Mouse (Mus musculus) heart, embryonic 14.5 days (tissue): Measurements from ENCODE around the gene Ift27. TPM values are rescaled to one million over a fixed set of nuclear protein-coding genes. Genes with fewer than 3 reads are reported as not detected.

Source experiments
- ATAC-seq: fragments of 200-750 bp; cut with Nextera tagmentation; 2 replicates; pipeline ENCODE4 v1.8.0; 2017; ENCODE audit warnings: low read depth, moderate TSS enrichment; ENCODE audit not compliant: insufficient number of reproducible peaks, insufficient read depth, low FRiP score
- H3K27ac ChIP-seq, 2 experiments: fragments of 200-500 bp in 1 of 2; fragments of 300-500 bp in 1 of 2; sonication (generic) in 1 of 2; replicated peaks in 1 of 2; 2 replicates each; pipeline ENCODE4 v1.5.1; 2012 to 2014; ENCODE audit warnings: low read depth in 2 of 2, low read length in 2 of 2, control low read depth in 1 of 2, mild to moderate bottlenecking in 1 of 2, mixed read lengths in 1 of 2; ENCODE audit not compliant: control insufficient read depth in 1 of 2, insufficient read depth in 1 of 2
- H3K27me3 ChIP-seq: fragments of 300-500 bp; sonication (generic); 2 replicates; pipeline ENCODE4 v1.6.1; 2014; ENCODE audit warnings: mild to moderate bottlenecking, low read length, control low read depth; ENCODE audit not compliant: control insufficient read depth, insufficient read depth
- H3K36me3 ChIP-seq: fragments of 300-500 bp; sonication (generic); 2 replicates; pipeline ENCODE4 v1.6.1; 2014; ENCODE audit warnings: mild to moderate bottlenecking, control low read depth, low read length, mixed read lengths; ENCODE audit not compliant: control insufficient read depth, insufficient read depth
- H3K4me1 ChIP-seq, 2 experiments: fragments of 200-500 bp in 1 of 2; fragments of 300-500 bp in 1 of 2; sonication (generic) in 1 of 2; 2 replicates each; pipeline ENCODE4 v1.6.1; 2012 to 2014; ENCODE audit warnings: low read length in 2 of 2, control low read depth in 1 of 2, mixed read lengths in 1 of 2; ENCODE audit not compliant: control insufficient read depth in 2 of 2, insufficient read depth in 2 of 2
- H3K4me2 ChIP-seq: fragments of 300-500 bp; sonication (generic); 2 replicates; pipeline ENCODE4 v1.6.1; 2014; ENCODE audit warnings: mild to moderate bottlenecking, low read length
- H3K4me3 ChIP-seq, 2 experiments: fragments of 200-500 bp in 1 of 2; fragments of 300-500 bp in 1 of 2; sonication (generic) in 1 of 2; 2 replicates each; pipeline ENCODE4 v1.5.1; 2012 to 2014; ENCODE audit warnings: low read length in 2 of 2, mild to moderate bottlenecking in 2 of 2, control low read depth in 1 of 2, low read depth in 1 of 2, moderate library complexity in 1 of 2; ENCODE audit not compliant: control insufficient read depth in 1 of 2, insufficient read depth in 1 of 2
- H3K9ac ChIP-seq: fragments of 300-500 bp; sonication (generic); 2 replicates; pipeline ENCODE4 v1.6.1; 2014; ENCODE audit warnings: mild to moderate bottlenecking, low read length
- H3K9me3 ChIP-seq: fragments of 300-500 bp; sonication (generic); 2 replicates; pipeline ENCODE4 v1.6.1; 2016; ENCODE audit warnings: low read length, control low read depth; ENCODE audit not compliant: control insufficient read depth
- WGBS: fragments of 180-500 bp; shearing (Covaris S2); extraction: QIAGEN DNeasy Blood & Tissue Kit; methylation state at CpG from one replicate; pipeline ENCODE4 v1.1.7; 2014; 5-methylcytosine and 5-hydroxymethylcytosine counted together
- polyA plus RNA-seq: library from polyadenylated mRNA; unstranded; fragments of >200 nt; fragmentation: Nextera tagmentation; extraction: Ambion mirVana; gene quantifications from 2 replicates; pipeline ENCODE4 v1.2.1, GENCODE M21; 2014

Ift27 gene
- polyA plus RNA-seq, 1 experiment from 2014 or later, result 48.7 TPM

DNA sequence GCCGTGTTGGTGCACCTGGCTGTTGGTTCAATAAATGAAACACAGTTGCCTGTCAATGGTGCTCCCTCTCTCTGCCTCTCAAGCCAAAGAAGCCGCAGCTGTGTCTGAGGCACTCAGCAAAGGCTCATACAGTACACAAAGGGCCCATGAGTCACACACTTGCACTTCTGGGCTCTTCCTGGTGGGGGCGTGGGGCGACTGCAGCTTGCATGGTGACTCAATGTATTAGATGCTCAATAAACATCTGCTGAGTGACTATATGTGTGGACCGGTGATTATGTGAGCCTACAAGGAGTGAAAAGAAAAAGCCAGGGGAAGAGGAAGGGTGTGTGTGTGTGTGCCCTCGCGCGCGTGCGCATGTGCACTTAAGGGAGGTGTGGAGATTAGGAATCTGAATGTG, 2.3 kb downstream of the Ift27 start:
- no peak for ATAC-seq
- H3K4me1 ChIP-seq, result peaks cover 5 to 9% of the 10 kb centered on the region in 2 experiments
- no peak overlapping the region for H3K27ac ChIP-seq
- 89% methylated on average over 10 of the region's 10 CpGs for WGBS
- no peak overlapping the region for H3K4me3 ChIP-seq
- no peaks in the 10 kb centered on the region; the same call in 1 of the 2 replicates for H3K27me3 ChIP-seq
- H3K4me2 ChIP-seq, result no peak overlapping the region
- H3K9me3 ChIP-seq, result no peaks in the 10 kb centered on the region
- no peak overlapping the region for H3K9ac ChIP-seq
- H3K36me3 ChIP-seq, result no peaks in the 10 kb centered on the region

DNA sequence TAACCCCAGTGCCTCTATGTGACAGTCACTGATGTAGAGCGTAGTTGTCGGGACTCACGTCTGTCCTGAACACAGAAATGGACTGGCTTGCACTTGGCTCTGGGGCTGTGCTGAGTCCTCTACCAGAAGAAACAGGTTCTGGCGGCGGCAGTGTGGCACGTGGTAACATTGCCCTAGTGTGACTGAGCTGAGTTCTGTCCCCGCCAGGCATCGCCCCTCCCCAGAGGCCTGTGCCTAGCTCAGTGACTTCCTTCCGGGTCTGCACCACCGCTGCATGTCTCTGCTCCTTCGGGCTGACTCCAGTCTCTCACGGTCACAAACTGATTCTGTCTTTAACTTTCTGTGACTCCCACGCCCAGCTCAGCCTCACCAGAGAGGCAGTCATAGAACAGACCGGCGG, 3.2 kb downstream of the Ift27 start:
- Histone ChIP-seq H3K4me3 (no peak overlapping the region), H3K4me1 (peaks cover 5 to 9% of the 10 kb centered on the region in 2 experiments), H3K9ac (no peak overlapping the region), H3K4me2 (no peak overlapping the region), H3K27me3 (no peaks in the 10 kb centered on the region; the same call in 1 of the 2 replicates), H3K9me3 (no peaks in the 10 kb centered on the region), H3K27ac (no peak overlapping the region), H3K36me3 (no peaks in the 10 kb centered on the region)
- WGBS, result 91% methylated on average over 15 of the region's 15 CpGs
- no peak for ATAC-seq

DNA sequence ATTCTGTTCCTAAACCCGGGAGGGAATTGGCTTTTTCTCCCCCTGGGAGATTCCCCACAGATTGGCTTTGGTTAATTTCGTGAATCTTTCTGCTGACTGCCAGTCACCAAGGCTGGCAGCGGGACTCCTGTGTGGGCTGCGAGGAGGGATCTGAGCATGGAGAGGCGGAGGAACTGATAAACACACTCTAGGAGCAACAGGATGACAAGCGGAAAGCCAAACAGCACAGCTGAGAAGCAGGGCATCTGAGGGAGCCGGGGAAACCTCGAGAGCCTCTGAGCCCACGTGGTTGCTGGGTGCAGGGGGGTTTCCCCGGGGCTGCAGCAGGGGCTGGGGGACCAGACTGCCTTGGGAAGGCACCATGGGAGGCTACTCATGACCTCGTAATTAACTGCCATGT, 4.3 kb downstream of the Ift27 start:
- Histone ChIP-seq H3K27ac (no peak overlapping the region), H3K9ac (no peak overlapping the region), H3K4me2 (no peak overlapping the region), H3K4me1 (peaks cover 5 to 9% of the 10 kb centered on the region in 2 experiments; a peak in 3 of 4 replicates), H3K36me3 (no peaks in the 10 kb centered on the region), H3K9me3 (no peaks in the 10 kb centered on the region), H3K27me3 (no peaks in the 10 kb centered on the region; the same call in 1 of the 2 replicates), H3K4me3 (no peak overlapping the region)
- 55% methylated on average over 11 of the region's 11 CpGs for WGBS
- no peak for ATAC-seq

DNA sequence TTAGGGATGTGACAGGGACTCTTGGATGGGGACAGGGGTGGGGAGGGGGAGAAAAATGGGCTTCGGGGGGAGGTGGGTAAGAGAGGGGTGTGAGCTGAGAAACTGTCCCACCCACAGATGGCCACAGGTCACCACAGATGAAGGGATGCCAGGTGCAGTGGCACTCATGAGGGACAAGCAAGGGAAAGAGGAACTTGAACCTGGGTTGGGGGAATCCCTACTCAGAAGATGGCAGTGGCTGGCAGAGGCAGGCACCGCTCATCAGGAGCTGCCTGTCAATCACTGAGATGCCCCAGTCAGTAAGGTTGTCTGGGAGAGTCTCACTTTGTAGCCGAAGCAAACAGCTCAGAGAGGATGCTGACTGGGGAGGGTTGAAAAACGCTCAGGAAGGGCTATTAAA, 8.6 kb downstream of the Ift27 start:
- Histone ChIP-seq H3K9ac (no peak overlapping the region), H3K27ac (no peak overlapping the region), H3K4me1 (no peaks in the 10 kb centered on the region), H3K27me3 (no peaks in the 10 kb centered on the region; the same call in 1 of the 2 replicates), H3K9me3 (no peaks in the 10 kb centered on the region), H3K4me3 (no peak overlapping the region), H3K4me2 (no peak overlapping the region), H3K36me3 (0 out of 2 replicates have a peak, but pooled peaks cover 3% of the 10 kb centered on the region)
- ATAC-seq, result no peak
- 77% methylated on average over 4 of the region's 4 CpGs for WGBS

DNA sequence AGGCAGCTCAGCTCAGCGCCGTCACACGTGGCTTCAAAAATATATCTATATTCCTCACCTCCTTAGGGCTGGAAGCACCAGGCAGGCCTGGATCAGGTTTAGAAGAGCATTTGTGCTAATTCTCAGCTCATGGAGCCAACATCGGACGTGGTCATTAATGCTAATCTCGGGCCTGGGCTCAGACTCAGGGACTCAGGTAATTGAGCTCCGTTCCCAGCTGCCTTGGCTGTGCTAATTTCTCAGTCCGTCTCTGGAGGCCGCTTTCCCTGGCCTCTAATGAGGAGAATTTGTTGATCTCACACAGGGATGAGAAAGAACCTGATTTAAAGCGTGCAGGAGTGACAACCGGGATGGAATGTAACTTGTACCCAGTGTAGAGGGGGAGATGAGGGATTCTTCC, 9.4 kb downstream of the Ift27 start:
- Histone ChIP-seq H3K4me3 (no peak overlapping the region), H3K36me3 (0 out of 2 replicates have a peak, but pooled peaks cover 3% of the 10 kb centered on the region), H3K9me3 (no peaks in the 10 kb centered on the region), H3K4me1 (no peaks in the 10 kb centered on the region), H3K27ac (no peak overlapping the region), H3K4me2 (no peak overlapping the region), H3K27me3 (no peaks in the 10 kb centered on the region), H3K9ac (no peak overlapping the region)
- WGBS, result 87% methylated on average over 11 of the region's 11 CpGs
- no peak for ATAC-seq

DNA sequence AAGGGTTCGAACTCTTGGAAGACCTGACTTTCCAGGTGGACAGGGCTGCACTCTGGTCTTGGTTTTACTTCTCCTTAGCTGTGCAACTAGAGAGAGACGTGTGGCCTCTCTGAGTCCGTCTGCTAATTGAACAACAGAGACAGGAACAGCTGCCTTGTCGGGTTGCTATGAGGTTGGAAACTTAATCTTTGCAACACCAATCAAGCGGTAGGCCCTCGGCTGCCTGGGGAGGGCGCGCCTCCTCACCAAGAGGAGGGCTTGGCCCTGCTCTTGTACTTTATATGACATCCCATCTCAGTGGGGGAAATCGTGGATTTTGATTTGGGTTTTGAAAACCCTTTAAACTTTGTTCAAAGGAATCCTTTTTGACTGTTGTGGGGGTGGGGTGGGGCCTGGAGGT, 12.0 kb downstream of the Ift27 start:
- Histone ChIP-seq H3K27me3 (no peaks in the 10 kb centered on the region), H3K36me3 (0 out of 2 replicates have a peak, but pooled peaks cover 3% of the 10 kb centered on the region), H3K4me2 (no peak overlapping the region), H3K9ac (no peak overlapping the region), H3K4me1 (no peaks in the 10 kb centered on the region), H3K4me3 (no peak overlapping the region), H3K9me3 (no peaks in the 10 kb centered on the region), H3K27ac (no peak overlapping the region)
- WGBS, result 79% methylated on average over 9 of the region's 9 CpGs
- no peak for ATAC-seq

DNA sequence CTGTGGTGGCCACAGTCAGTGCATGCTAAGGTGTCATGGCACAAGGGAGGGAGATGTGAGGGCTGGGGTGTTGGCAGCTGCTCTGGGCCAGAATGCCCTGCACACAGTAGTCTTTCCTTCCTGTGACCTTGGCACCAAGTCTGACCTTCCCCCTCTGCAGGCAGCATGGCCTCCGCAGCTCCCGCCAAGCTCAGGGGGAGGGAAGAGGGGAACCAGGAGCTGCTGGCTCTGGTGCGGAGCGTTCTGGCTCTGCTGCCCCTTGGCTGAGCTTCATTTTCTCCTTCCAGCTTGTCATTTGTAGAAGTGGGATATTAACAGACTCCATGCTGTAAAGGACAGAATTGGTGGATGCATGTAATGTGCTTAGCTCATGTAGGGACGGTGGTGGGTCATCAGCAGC, 15.6 kb downstream of the Ift27 start:
- H3K9me3 ChIP-seq, result no peaks in the 10 kb centered on the region
- no peak overlapping the region for H3K4me2 ChIP-seq
- H3K36me3 ChIP-seq, result 0 out of 2 replicates have a peak, but pooled peaks cover 3% of the 10 kb centered on the region
- H3K4me1 ChIP-seq, result no peaks in the 10 kb centered on the region
- ATAC-seq, result no peak
- peaks cover 4% of the 10 kb centered on the region for H3K27me3 ChIP-seq
- no peak overlapping the region for H3K9ac ChIP-seq
- 73% methylated on average over 5 of the region's 5 CpGs for WGBS
- H3K27ac ChIP-seq, result no peak overlapping the region
- H3K4me3 ChIP-seq, result no peak overlapping the region

DNA sequence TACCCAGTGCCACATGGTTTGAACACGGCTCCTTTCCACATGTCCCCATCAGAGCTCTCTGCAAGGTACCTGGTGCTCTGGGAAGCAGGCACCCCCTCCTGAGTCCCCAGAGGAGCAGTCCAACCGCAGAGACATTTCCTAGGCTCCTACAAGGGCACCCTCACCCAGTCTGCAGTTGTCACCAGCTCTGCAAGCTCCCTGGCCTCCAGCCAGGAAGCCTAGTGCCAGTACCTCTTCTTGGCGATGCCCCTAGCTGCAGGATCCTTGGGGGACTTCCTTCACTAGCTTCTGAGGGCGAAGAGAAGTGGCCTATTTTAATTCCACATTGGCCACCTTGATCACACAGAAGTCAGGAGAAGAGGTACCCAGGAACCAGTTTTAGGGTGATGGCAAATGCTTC, 16.1 kb downstream of the Ift27 start:
- WGBS, result 52% methylated on average over 4 of the region's 4 CpGs
- Histone ChIP-seq H3K4me3 (no peak overlapping the region), H3K27ac (no peak overlapping the region), H3K36me3 (0 out of 2 replicates have a peak, but pooled peaks cover 1% of the 10 kb centered on the region), H3K9ac (no peak overlapping the region), H3K27me3 (peaks cover 4% of the 10 kb centered on the region), H3K9me3 (no peaks in the 10 kb centered on the region), H3K4me2 (no peak overlapping the region), H3K4me1 (no peaks in the 10 kb centered on the region)
- no peak for ATAC-seq
